Mouse (Mus musculus) ES-E14 (cell line): ENCODE results near the gene Pgf. TPM values are rescaled to one million over a fixed set of nuclear protein-coding genes. Genes with fewer than 3 reads are reported as not detected.

ENCODE experiments used
- DNase-seq: peaks from one replicate; pipeline ENCODE4 v3.0.0-alpha.2; 2013; ENCODE audit warnings: low read depth, low spot score
- H3K27ac ChIP-seq: 2 replicates; pipeline ENCODE4 v1.5.1; 2012; ENCODE audit warnings: low read depth, mild to moderate bottlenecking, low read length, moderate library complexity, mixed read lengths; ENCODE audit not compliant: poor library complexity, insufficient read depth, severe bottlenecking
- H3K36me3 ChIP-seq: 2 replicates; pipeline ENCODE4 v1.6.1; 2012; ENCODE audit warnings: mild to moderate bottlenecking, low read length, moderate library complexity, mixed read lengths; ENCODE audit not compliant: control insufficient read depth, poor library complexity, insufficient read depth, severe bottlenecking
- H3K4me1 ChIP-seq, 2 experiments: fragments of 150-350 bp in 1 of 2; sonication (generic) in 1 of 2; 2 replicates each; pipeline ENCODE4 v1.6.1; 2012; ENCODE audit warnings: low read length in 2 of 2, mild to moderate bottlenecking in 1 of 2, mixed read lengths in 1 of 2; ENCODE audit not compliant: control insufficient read depth in 2 of 2, insufficient read depth in 2 of 2, poor library complexity in 1 of 2
- H3K4me3 ChIP-seq, 2 experiments: fragments of 150-350 bp in 1 of 2; sonication (generic) in 1 of 2; 2 replicates each; pipeline ENCODE4 v1.5.1; 2012; ENCODE audit warnings: low read length in 2 of 2, low read depth in 1 of 2, mild to moderate bottlenecking in 1 of 2, mixed read lengths in 1 of 2; ENCODE audit not compliant: insufficient read depth in 1 of 2, poor library complexity in 1 of 2, severe bottlenecking in 1 of 2
- H3K9ac ChIP-seq: 2 replicates; pipeline ENCODE4 v1.6.1; 2012; ENCODE audit warnings: low read depth, mild to moderate bottlenecking, low read length, mixed read lengths; ENCODE audit not compliant: poor library complexity, insufficient read depth, severe bottlenecking
- H3K9me3 ChIP-seq: fragments of 150-350 bp; sonication (generic); 2 replicates; pipeline ENCODE4 v1.6.1; 2012; ENCODE audit warnings: low read depth, mild to moderate bottlenecking, low read length; ENCODE audit not compliant: control insufficient read depth, insufficient read depth
- CHD2 ChIP-seq: IDR thresholded peaks from 2 replicates; pipeline ENCODE4 v1.6.1; 2014; ENCODE audit warnings: mild to moderate bottlenecking, low read depth, low read length, inconsistent platforms
- HCFC1 ChIP-seq: IDR thresholded peaks from 2 replicates; pipeline ENCODE4 v1.6.1; 2012; ENCODE audit warnings: low read length, inconsistent platforms, borderline replicate concordance; ENCODE audit not compliant: insufficient read depth
- MAFK ChIP-seq: IDR thresholded peaks from 2 replicates; pipeline ENCODE4 v1.6.1; 2014; ENCODE audit warnings: mild to moderate bottlenecking, low read depth, low read length, inconsistent platforms; ENCODE audit not compliant: insufficient read depth
- ZC3H11A ChIP-seq: IDR thresholded peaks from 2 replicates; pipeline ENCODE4 v1.6.1; 2012; ENCODE audit warnings: low read depth, mild to moderate bottlenecking, inconsistent platforms, low read length, borderline replicate concordance
- ZNF384 ChIP-seq: IDR thresholded peaks from 2 replicates; pipeline ENCODE4 v1.6.1; 2012; ENCODE audit warnings: low read depth, low read length, inconsistent platforms
- in situ Hi-C, 2 experiments: fragments of 600-800 bp; cut with MboI; formaldehyde crosslinking; loops; one replicate each; pipeline ENCODE4 v1.15.1; 2025; ENCODE audit warnings: low sequenced_read_pairs in 2 of 2, inconsistent platforms in 1 of 2; ENCODE audit not compliant: unreplicated experiment in 2 of 2
- total RNA-seq: library from RNA; depleted of rRNA; stranded (reverse); fragments of 300-350 nt; gene quantifications from 2 replicates; pipeline ENCODE4 v1.2.3, GENCODE M21; 2012

Gene Pgf
- total RNA-seq, 1 experiment = 6.9 TPM

DNA sequence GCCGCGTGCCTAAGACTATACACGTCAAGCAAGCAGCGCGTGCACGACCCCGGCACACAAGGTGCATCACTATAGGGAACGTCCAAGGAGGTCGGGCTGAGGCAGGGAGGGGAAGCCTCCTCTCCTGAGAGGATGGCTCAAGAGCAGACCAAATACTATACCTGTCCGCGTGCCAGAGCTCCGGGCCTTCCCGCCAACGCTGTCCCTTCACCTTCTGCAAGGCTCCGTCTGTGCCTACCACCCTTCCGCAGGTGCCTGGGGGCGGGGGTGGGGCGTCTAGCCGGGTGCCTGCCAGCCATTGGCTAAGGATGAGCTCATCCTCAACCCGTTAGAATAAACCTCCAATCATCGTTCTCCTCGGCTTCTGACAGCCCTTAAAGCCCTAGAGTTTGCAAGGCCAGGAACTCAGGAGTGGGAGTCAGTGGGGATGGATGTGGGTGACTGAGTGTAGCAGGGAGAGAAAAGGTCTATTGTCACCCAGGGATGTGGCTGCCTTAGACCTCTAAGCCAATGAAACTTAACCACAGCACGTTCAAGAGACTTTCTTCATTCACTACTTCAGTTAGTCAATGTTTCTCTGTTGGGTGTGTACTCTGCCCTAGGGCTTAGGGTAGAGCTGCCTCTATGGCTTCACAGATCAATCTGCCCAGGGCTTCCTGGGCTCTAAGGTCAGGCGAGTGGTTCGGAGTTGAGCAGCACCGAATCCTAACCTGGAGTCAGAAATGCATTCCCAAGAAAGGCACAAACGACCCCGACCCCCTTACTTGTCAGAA lies 26.4 kb downstream of the Pgf start, which contains the start of gene Rps6kl1:
Gene Rps6kl1 (minus strand): TSS at position 263 of the 773 bp plus-strand sequence.
- no peak within 1 kb of the TSS for H3K27ac ChIP-seq
- no peaks in the 10 kb centered on the region for H3K9me3 ChIP-seq
- no peaks in the 10 kb centered on the region for H3K36me3 ChIP-seq
- H3K4me3 ChIP-seq = peak within 1 kb of the TSS; percentile 64
- DNase-seq = peak; percentile 80
- H3K9ac ChIP-seq = peak within 1 kb of the TSS; percentile 6
- TF ChIP-seq ZNF384 = no peak
- no peak for TF ChIP-seq HCFC1
- TF ChIP-seq MAFK = no peak
- TF ChIP-seq CHD2 = no peak
- no peak for TF ChIP-seq ZC3H11A
- H3K4me1 ChIP-seq = 0 out of 4 replicates have a peak, but pooled peaks cover 0 to 3% of the 10 kb centered on the region in 2 experiments
- in situ Hi-C loops = no loop called here

- Histone ChIP-seq H3K9me3 (no peaks in the 10 kb centered on the region), H3K36me3 (no peaks in the 10 kb centered on the region), H3K4me3 (peak overlapping the region; percentile 64), H3K4me1 (peaks cover 0 to 6% of the 10 kb centered on the region in 2 experiments; a peak in 1 of 4 replicates), H3K27ac (no peak overlapping the region), H3K9ac (peak overlapping the region; percentile 6)
- in situ Hi-C loops = no loop called here
- DNase-seq = no peak
- no peak for TF ChIP-seq ZC3H11A
- 0 out of 2 replicates have a peak, but pooled peaks have one; percentile 11 for TF ChIP-seq MAFK
- no peak for TF ChIP-seq HCFC1
- no peak for TF ChIP-seq CHD2
Observed at GRCm38 (mm10) chr12:85150321-85151001, 27.1 kb downstream of the Pgf start.

- no peak overlapping the region for H3K9ac ChIP-seq
- no peaks in the 10 kb centered on the region for H3K9me3 ChIP-seq
- no peak overlapping the region for H3K4me3 ChIP-seq
- H3K27ac ChIP-seq = no peak overlapping the region
- H3K36me3 ChIP-seq = no peaks in the 10 kb centered on the region
- TF ChIP-seq MAFK (no peak), CHD2 (no peak), HCFC1 (no peak), ZNF384 (no peak), ZC3H11A (no peak)
- in situ Hi-C loops = no loop called here
- H3K4me1 ChIP-seq = peaks cover 0 to 8% of the 10 kb centered on the region in 2 experiments; a peak in 1 of 4 replicates
- no peak for DNase-seq
Observed at GRCm38 (mm10) chr12:85146881-85147280, 30.7 kb downstream of the Pgf start.

DNA sequence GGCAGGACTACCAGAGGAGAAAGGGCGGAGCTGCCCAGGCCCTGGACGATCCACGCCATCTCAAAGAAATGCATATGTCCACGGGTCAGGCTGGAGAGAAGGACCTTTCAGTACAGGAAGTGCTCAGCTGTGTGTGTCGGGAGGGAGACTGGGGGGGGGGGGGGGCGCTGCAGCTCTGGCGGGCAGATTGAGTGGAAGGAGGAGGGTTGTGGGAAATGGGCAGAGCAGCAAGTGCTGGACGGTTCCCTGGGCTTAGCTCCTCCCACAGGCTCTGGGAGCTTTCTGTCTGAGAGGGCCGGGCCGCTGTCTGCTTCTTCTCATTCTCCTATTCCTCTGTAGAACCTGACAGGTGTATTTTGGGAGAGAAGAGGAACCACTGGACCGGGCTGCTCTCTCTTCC lies 31.2 kb downstream of the Pgf start:
- Histone ChIP-seq H3K4me3 (peak overlapping the region in 1 of 2 experiments; percentile 40; a peak in 1 of 4 replicates), H3K27ac (no peak overlapping the region)
- DNase-seq = no peak

More for the DNA sequence above, 31.2 kb downstream of the Pgf start:
- Histone ChIP-seq H3K4me1 (peaks cover 2 to 11% of the 10 kb centered on the region in 2 experiments; a peak in 1 of 4 replicates), H3K36me3 (no peaks in the 10 kb centered on the region), H3K9ac (no peak overlapping the region), H3K9me3 (no peaks in the 10 kb centered on the region)
- no peak for TF ChIP-seq CHD2
- no peak for TF ChIP-seq ZNF384
- TF ChIP-seq HCFC1 = no peak
- TF ChIP-seq ZC3H11A = no peak
- TF ChIP-seq MAFK = no peak
- in situ Hi-C loops = no loop called here
